Mouse (Mus musculus): Measurements from ENCODE around the gene Taf6l.

GRCm38 (mm10) chr19:8726609-8727390 lies 59.4 kb downstream of the Taf6l start:
- no peak for TF ChIP-seq CTCF (IDR thresholded peaks at IDR 0.05; ENCODE audit: insufficient read depth, low read length)
- no peak for TF ChIP-seq POLR2A (IDR thresholded peaks at IDR 0.05; ENCODE audit: borderline replicate concordance, extremely low read depth, low read depth, low read length)
